8 mouse cellular contexts compared by ENCODE assay signal in the genomic region with DNA sequence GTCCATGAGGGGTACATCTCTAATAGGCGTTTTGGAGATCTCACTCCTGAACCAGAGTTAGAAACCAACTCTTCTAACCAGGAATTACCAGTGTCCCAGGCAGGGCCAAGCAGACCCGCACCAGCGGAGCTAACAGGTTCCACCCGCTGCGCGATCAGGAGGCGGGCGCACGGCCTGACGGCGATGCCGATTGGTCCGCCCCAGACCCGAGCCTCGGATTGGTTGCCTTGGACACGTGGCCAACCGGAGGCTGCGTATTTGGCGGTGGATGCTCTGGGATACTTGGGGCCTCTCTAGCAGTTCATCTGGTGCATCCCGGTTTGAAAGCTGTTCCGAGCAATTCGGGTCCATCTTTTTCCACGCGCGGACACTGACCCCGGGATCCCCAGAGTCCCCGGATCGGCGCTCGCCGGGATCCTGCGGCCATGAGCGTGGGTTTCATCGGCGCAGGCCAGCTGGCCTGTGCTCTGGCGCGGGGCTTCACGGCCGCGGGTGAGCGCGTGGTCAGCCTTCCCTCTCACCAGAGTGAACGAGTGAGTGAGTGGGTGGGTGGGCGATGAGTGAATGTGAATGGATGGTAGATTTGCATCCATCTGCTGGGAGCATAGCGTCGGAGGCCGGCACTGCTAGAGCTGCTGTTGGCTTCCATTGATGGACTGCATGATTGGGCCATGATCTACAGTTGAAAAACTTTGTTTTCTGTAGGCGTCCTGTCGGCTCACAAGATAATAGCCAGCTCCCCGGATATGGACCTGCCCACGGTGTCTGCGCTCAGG. TPM values are rescaled to one million over a fixed set of nuclear protein-coding genes. Genes with fewer than 3 reads are reported as not detected.
DNase-seq lines count a peak whose midpoint lies in the region; ATAC-seq lines count a peak whose summit lies in the region.

Gene Pycr2 (plus strand): TSS at position 255 of the 776 bp plus-strand sequence.

- H3K27ac ChIP-seq in intestine, embryonic 14.5 days (ENCODE audit: low read depth): peak within 1 kb of the TSS; percentile 85

- H3K4me2 ChIP-seq in intestine, embryonic 14.5 days (ENCODE audit: low read length): peak within 1 kb of the TSS; percentile 64

- H3K4me3 ChIP-seq in intestine, embryonic 14.5 days (ENCODE audit: low read depth, low read length): peak within 1 kb of the TSS; percentile 85

- WGBS in intestine, embryonic 14.5 days: under 1% methylated on average over 52 of the region's 52 CpGs

- DNase-seq in adrenal gland, adult (ENCODE audit: inconsistent age in 2 of 2, low spot score in 1 of 2): peak; percentile 94 to 97
- peak; percentile 97 for DNase-seq in embryo, embryonic 10.5 days (ENCODE audit: low spot score)
- DNase-seq in gastrocnemius, postnatal 14 days: peak; percentile 95
- peak; percentile 94 for DNase-seq in intestine, embryonic 14.5 days (ENCODE audit: low spot score)
- DNase-seq in left cerebral cortex, postnatal 14 days (ENCODE audit: low spot score in 2 of 2): peak; percentile 93 to 96
- DNase-seq in mesoderm, embryonic 11.5 days (ENCODE audit: low read depth, low spot score): peak; percentile 95
- peak; percentile 91 for DNase-seq in right cerebral cortex, postnatal 36 days (ENCODE audit: low spot score in 2 of 2)
- DNase-seq in yolk sac, embryonic 10.5 days (ENCODE audit: low spot score): peak; percentile 94

- H3K36me3 ChIP-seq in intestine, embryonic 14.5 days (ENCODE audit: control insufficient read depth, insufficient read depth, low read length): peaks cover 28% of the 10 kb centered on the region

- intact Hi-C loops in gastrocnemius, postnatal 14 days (cut with DNase I; ENCODE audit: low total_unique reads): loop anchor here (10.0 kb wide), 1 partner anchor 141 kb away; no protein-coding TSS in a partner anchor
- intact Hi-C loops in left cerebral cortex, postnatal 14 days (cut with DNase I): no loop called here

- ATAC-seq in intestine, embryonic 14.5 days (replicated peaks; ENCODE audit: low FRiP score, low TSS enrichment, low read depth): peak; percentile 99

- no peaks in the 10 kb centered on the region for H3K27me3 ChIP-seq in intestine, embryonic 14.5 days (replicated peaks; ENCODE audit: control insufficient read depth, insufficient read depth, low read length)

- H3K9ac ChIP-seq in intestine, embryonic 14.5 days (ENCODE audit: low read length): peak within 1 kb of the TSS; percentile 82

- H3K4me1 ChIP-seq in intestine, embryonic 14.5 days (replicated peaks; ENCODE audit: control insufficient read depth, insufficient read depth, low read length): peaks cover 14% of the 10 kb centered on the region

- no peaks in the 10 kb centered on the region for H3K9me3 ChIP-seq in intestine, embryonic 14.5 days (ENCODE audit: control insufficient read depth, low read length)

RNA-seq across cellular contexts. Expression of gene Pycr2, which starts in this region (rescaled TPM):
- 10 to 100 TPM; 18.3 to 18.4 TPM for total RNA-seq in gastrocnemius, postnatal 14 days (2021)
- polyA plus RNA-seq in intestine, embryonic 14.5 days (2014; fragmentation: Nextera tagmentation; extraction: Ambion mirVana): 82.1 and 86.5 TPM in 2 replicates
- 10 to 100 TPM; 29.3 to 30.6 TPM for total RNA-seq in left cerebral cortex, postnatal 14 days (2021)

Comparison
In these comparisons a context has a peak if more than half of its experiments do, and no peak if none do; other contexts are left out.
1. Peak in every context shown above with its lines: DNase-seq, ATAC-seq, H3K4me3 ChIP-seq and H3K27ac ChIP-seq.